Mouse (Mus musculus) activated CD4-positive, CD25-positive, alpha-beta regulatory T cell (primary cell): Measurements from ENCODE around the gene Magea10. TPM values are rescaled to one million over a fixed set of nuclear protein-coding genes. Genes with fewer than 3 reads are reported as not detected.

Source experiments
- polyA plus RNA-seq, 2 experiments: library from polyadenylated mRNA; unstranded; fragments of 100-300 nt; shearing (Covaris generic); gene quantifications; one replicate each; pipeline ENCODE4 v1.2.1; 2017

The Magea10 gene
- not detected for polyA plus RNA-seq

GRCm38 (mm10) chrX:72386758-72387157, at the start of gene Magea10:
TSS of gene Magea10 (minus strand) at chrX:72386858.

Other genes with a start within 250 kb of the Magea10 start
- gene Magea4, start 164.8 kb downstream of the Magea10 start, polyA plus RNA-seq: not detected
- gene Gabre, start 112.1 kb downstream of the Magea10 start, polyA plus RNA-seq: not detected